Mouse (Mus musculus): ENCODE data around the gene Hist1h4b. TPM values are rescaled to one million over a fixed set of nuclear protein-coding genes. Genes with fewer than 3 reads are reported as not detected.
"Not testable (repeated sequence)": the region's sequence is repeated elsewhere in the genome, so short reads cannot be mapped to it uniquely, and the experiment has no call there.

Hist1h4b gene
- polyA plus RNA-seq, 1 experiment from 2014 or later, result 7.5 TPM

GRCm38 (mm10) chr13:23757921-23758320, 1.1 kb downstream of the Hist1h4b start:
- Histone ChIP-seq H3K9ac (peak overlapping the region; percentile 71; the same call in 1 of the 2 replicates), H3K9me3 (ENCODE audit: low read depth, low read length) (no peaks in the 10 kb centered on the region), H3K27ac (ENCODE audit: low read depth) (peak overlapping the region; percentile 98), H3K27me3 (ENCODE audit: insufficient read depth, low read length) (no peaks in the 10 kb centered on the region), H3K4me3 (ENCODE audit: low read depth, low read length) (peak overlapping the region; percentile 43; the same call in 1 of the 2 replicates), H3K4me1 (ENCODE audit: insufficient read depth) (0 out of 2 replicates have a peak, but pooled peaks cover 4% of the 10 kb centered on the region), H3K36me3 (ENCODE audit: insufficient read depth) (no peaks in the 10 kb centered on the region), H3K4me2 (peak overlapping the region; percentile 83)
- no peak for TF ChIP-seq CTCF (IDR thresholded peaks at IDR 0.05; ENCODE audit: low read depth)
- ATAC-seq (ENCODE audit: insufficient read depth) (no peak), DNase-seq (peak; percentile 9)
- WGBS, result 43% methylated on average over 3 of the region's 3 CpGs

DNA sequence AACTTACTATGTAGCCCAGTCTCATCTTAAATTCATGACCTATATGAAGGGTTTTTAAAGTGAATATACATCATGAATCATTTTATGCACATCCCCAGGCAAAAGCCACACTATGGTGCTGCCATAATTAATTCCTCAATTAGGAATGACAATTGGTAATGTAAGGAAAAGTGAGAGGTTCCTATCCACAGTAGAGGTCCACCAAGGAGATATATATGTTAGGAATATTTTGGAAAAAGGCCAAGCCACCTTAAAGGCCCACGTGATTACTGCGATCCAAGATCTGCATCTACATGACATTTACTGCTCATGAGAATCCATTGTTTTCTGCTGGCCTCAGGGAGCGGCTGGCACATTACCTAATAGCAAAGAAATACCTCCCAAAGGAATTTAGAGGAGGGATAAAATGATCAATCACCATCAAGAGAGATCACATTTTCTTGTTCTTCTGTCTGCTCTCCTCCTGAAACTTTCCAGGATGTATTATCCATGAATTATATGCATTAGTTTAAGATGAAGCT, 2.5 kb downstream of the Hist1h4b start:
- Histone ChIP-seq H3K27me3 (ENCODE audit: insufficient read depth, low read length) (no peaks in the 10 kb centered on the region), H3K4me1 (ENCODE audit: insufficient read depth) (peaks cover 4% of the 10 kb centered on the region; the same call in 1 of the 2 replicates), H3K9me3 (ENCODE audit: low read depth, low read length) (no peaks in the 10 kb centered on the region), H3K4me2 (peak overlapping the region; percentile 90), H3K4me3 (ENCODE audit: low read depth, low read length) (no peak overlapping the region), H3K36me3 (ENCODE audit: insufficient read depth) (no peaks in the 10 kb centered on the region), H3K27ac (ENCODE audit: low read depth) (peak overlapping the region; percentile 99), H3K9ac (no peak overlapping the region)
- whole genome bisulfite sequencing, result 73% methylated on average over 3 of the region's 3 CpGs
- ATAC-seq (ENCODE audit: insufficient read depth) (no peak), DNase-seq (peak; percentile 10)
- no peak for TF ChIP-seq CTCF (IDR thresholded peaks at IDR 0.05; ENCODE audit: low read depth)

GRCm38 (mm10) chr13:23759916-23760239, 3.1 kb downstream of the Hist1h4b start:
- WGBS, result 68% methylated on average over 1 of the region's 1 CpGs
- H3K4me2 ChIP-seq, result peak overlapping the region; percentile 90
- peak overlapping the region; percentile 99 for H3K27ac ChIP-seq (ENCODE audit: low read depth)
- H3K9ac ChIP-seq, result peak overlapping the region; percentile 69
- no peaks in the 10 kb centered on the region for H3K36me3 ChIP-seq (ENCODE audit: insufficient read depth)
- ATAC-seq (ENCODE audit: insufficient read depth), result no peak
- TF ChIP-seq CTCF (IDR thresholded peaks at IDR 0.05; ENCODE audit: low read depth), result no peak
- no peaks in the 10 kb centered on the region for H3K9me3 ChIP-seq (ENCODE audit: low read depth, low read length)
- no peak for DNase-seq
- H3K4me3 ChIP-seq (ENCODE audit: low read depth, low read length), result peak overlapping the region; percentile 45
- H3K4me1 ChIP-seq (ENCODE audit: insufficient read depth), result peaks cover 5% of the 10 kb centered on the region; the same call in 1 of the 2 replicates
- H3K27me3 ChIP-seq (ENCODE audit: insufficient read depth, low read length), result no peaks in the 10 kb centered on the region

- H3K27ac ChIP-seq (ENCODE audit: low read depth), result peak overlapping the region; percentile 99
- H3K4me1 ChIP-seq (ENCODE audit: insufficient read depth), result peaks cover 5% of the 10 kb centered on the region; the same call in 1 of the 2 replicates
- H3K4me3 ChIP-seq (ENCODE audit: low read depth, low read length), result peak overlapping the region; percentile 45
- no peaks in the 10 kb centered on the region for H3K27me3 ChIP-seq (ENCODE audit: insufficient read depth, low read length)
- no peaks in the 10 kb centered on the region for H3K36me3 ChIP-seq (ENCODE audit: insufficient read depth)
- DNase-seq, result peak; percentile 79
- no peaks in the 10 kb centered on the region for H3K9me3 ChIP-seq (ENCODE audit: low read depth, low read length)
- peak; percentile 50 for TF ChIP-seq CTCF (IDR thresholded peaks at IDR 0.05; ENCODE audit: low read depth)
- WGBS, result 1% methylated on average over 20 of the region's 27 CpGs
- H3K4me2 ChIP-seq, result peak overlapping the region; percentile 90
- ATAC-seq (ENCODE audit: insufficient read depth), result peak; percentile 14
- peak overlapping the region; percentile 69 for H3K9ac ChIP-seq
These were observed 3.6 kb downstream of the Hist1h4b start for GRCm38 (mm10) chr13:23760240-23760971.

- Histone ChIP-seq H3K9me3 (ENCODE audit: low read depth, low read length) (no peaks in the 10 kb centered on the region), H3K36me3 (ENCODE audit: insufficient read depth) (no peaks in the 10 kb centered on the region), H3K27ac (ENCODE audit: low read depth) (peak within 1 kb of the TSS; percentile 99), H3K4me2 (peak within 1 kb of the TSS; percentile 90), H3K27me3 (ENCODE audit: insufficient read depth, low read length) (no peaks in the 10 kb centered on the region), H3K4me1 (ENCODE audit: insufficient read depth) (peaks cover 5% of the 10 kb centered on the region; the same call in 1 of the 2 replicates), H3K4me3 (ENCODE audit: low read depth, low read length) (peak within 1 kb of the TSS; percentile 45), H3K9ac (peak within 1 kb of the TSS; percentile 71)
- under 1% methylated on average over 62 of the region's 72 CpGs for WGBS
- peak; percentile 100 for DNase-seq
- TF ChIP-seq CTCF (IDR thresholded peaks at IDR 0.05; ENCODE audit: low read depth), result no peak
- peak; percentile 73 for ATAC-seq (ENCODE audit: insufficient read depth)
These were observed 4.4 kb downstream of the Hist1h4b start, which contains the start of gene Hist1h4a for GRCm38 (mm10) chr13:23760972-23761864. TSS of gene Hist1h4a (minus strand) at chr13:23761230.

GRCm38 (mm10) chr13:23761871-23762821, 5.3 kb downstream of the Hist1h4b start, which contains the start of gene Hist1h3a:
TSS of gene Hist1h3a (minus strand) at chr13:23762386.
- H3K4me3 ChIP-seq (ENCODE audit: low read depth, low read length), result peak within 1 kb of the TSS; percentile 54
- H3K27ac ChIP-seq (ENCODE audit: low read depth), result peak within 1 kb of the TSS; percentile 99
- not testable (repeated sequence) for H3K36me3 ChIP-seq (ENCODE audit: insufficient read depth); H3K4me1 ChIP-seq (ENCODE audit: insufficient read depth); H3K9me3 ChIP-seq (ENCODE audit: low read depth, low read length); H3K27me3 ChIP-seq (ENCODE audit: insufficient read depth, low read length)
- ATAC-seq (ENCODE audit: insufficient read depth), result peak; percentile 71
- H3K9ac ChIP-seq, result peak within 1 kb of the TSS; percentile 76
- peak; percentile 93 for DNase-seq
- under 1% methylated on average over 26 of the region's 52 CpGs for WGBS
- H3K4me2 ChIP-seq, result peak within 1 kb of the TSS; percentile 90
